Mouse (Mus musculus): ENCODE results near the gene Ccdc110.

- TF ChIP-seq CTCF (IDR thresholded peaks at IDR 0.05; ENCODE audit: control insufficient read depth, insufficient read depth, insufficient replicate concordance, low read depth, low read length) (no peak), POLR2A (IDR thresholded peaks at IDR 0.05; ENCODE audit: control insufficient read depth, low read depth, low read length) (no peak)
Measured at GRCm38 (mm10) chr8:45899783-45900182, 34.6 kb upstream of the Ccdc110 start.

Measured in testis, adult 2 months (tissue).